ENCODE assay signal across 8 mouse cellular contexts in the genomic region with DNA sequence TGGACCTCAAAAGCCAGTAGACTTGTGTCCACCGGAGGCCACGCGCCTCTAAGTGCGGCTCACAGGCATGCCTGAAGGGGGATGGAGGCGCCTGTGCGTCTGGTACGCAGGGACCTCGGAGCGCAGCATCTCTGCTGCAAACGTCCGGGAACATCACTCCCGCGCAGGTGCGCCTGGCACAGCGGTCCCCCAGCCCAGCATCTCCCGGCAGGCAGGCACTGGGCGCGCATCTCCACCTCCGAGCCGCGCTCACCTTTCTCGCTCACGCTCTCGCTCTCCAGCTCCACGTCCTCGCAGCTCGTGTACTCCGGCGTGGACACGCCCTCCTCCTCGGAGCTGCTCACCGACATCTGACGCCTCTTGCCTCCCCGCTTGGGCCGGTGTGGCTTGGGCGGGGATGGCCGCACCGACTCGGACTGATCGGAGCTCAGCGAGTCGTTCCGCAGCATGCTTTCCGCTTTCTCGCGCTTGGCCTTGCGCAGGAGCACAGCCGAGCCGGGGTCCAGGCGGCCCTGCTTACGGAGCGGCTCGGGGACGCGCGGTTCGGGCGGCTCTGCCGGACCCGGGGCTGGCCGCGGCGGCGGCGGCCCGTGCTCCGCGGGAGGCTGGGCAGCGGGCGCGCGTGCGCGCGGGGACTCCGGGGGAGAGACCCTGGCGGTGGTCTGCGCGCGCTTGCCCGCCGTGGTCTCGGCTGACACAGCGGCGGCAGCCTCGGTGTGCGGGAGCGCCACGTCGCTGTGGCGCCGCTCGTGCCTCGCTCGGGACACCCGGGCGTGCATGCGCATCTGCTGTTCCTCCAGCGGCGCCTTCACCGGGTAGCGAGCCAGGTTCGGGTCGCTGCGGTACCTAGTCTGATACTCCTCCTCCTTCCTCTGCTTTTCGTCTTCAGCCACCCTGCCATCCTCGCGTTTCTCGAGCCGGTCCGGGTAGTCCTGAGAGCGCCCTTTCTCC.
DNase-seq lines count a peak whose midpoint lies in the region; ATAC-seq and TF ChIP-seq lines count a peak whose summit lies in the region.

No protein-coding gene starts in this region.

- H3K4me1 ChIP-seq in cerebellum, adult 2 months (ENCODE audit: control insufficient read depth, insufficient read depth, low read length): peaks cover 5% of the 10 kb centered on the region
- H3K4me1 ChIP-seq in forebrain, embryonic 14.5 days (ENCODE audit: control insufficient read depth, insufficient read depth, low read length): no peaks in the 10 kb centered on the region; the same call in 1 of the 2 replicates
- no peaks in the 10 kb centered on the region; the same call in 1 of the 2 replicates for H3K4me1 ChIP-seq in intestine, embryonic 16.5 days (ENCODE audit: control insufficient read depth, insufficient read depth, low read length)
- 0 out of 2 replicates have a peak, but pooled peaks cover 2% of the 10 kb centered on the region for H3K4me1 ChIP-seq in stomach, embryonic 16.5 days (ENCODE audit: control insufficient read depth, insufficient read depth, low read length)

- DNase-seq in layer of hippocampus, postnatal 14 days (ENCODE audit: low spot score in 2 of 2): peak; percentile 29 to 36
- DNase-seq in layer of hippocampus, adult 11-12 months (ENCODE audit: low spot score): no peak
- peak; percentile 63 to 75 for DNase-seq in cerebellum, adult 2 months
- peak; percentile 67 for DNase-seq in forebrain, embryonic 14.5 days (ENCODE audit: low spot score)
- peak; percentile 64 for DNase-seq in mesoderm, embryonic 11.5 days (ENCODE audit: low read depth, low spot score)
- no peak for DNase-seq in MN1 (ENCODE audit: low spot score)

- no peak for TF ChIP-seq CTCF in cerebellum, adult 2 months (IDR thresholded peaks at IDR 0.05; ENCODE audit: borderline replicate concordance, insufficient read depth, low read depth, low read length)

- 23% methylated on average over 112 of the region's 112 CpGs for WGBS in cerebellum, adult 2 months
- under 1% methylated on average over 106 of the region's 112 CpGs for WGBS in forebrain, embryonic 14.5 days
- WGBS in intestine, embryonic 16.5 days: under 1% methylated on average over 84 of the region's 112 CpGs
- under 1% methylated on average over 111 of the region's 112 CpGs for WGBS in stomach, embryonic 16.5 days

- no peaks in the 10 kb centered on the region for H3K36me3 ChIP-seq in forebrain, embryonic 14.5 days (ENCODE audit: control insufficient read depth, insufficient read depth, low read length)
- H3K36me3 ChIP-seq in intestine, embryonic 16.5 days (ENCODE audit: control insufficient read depth, insufficient read depth, low read length): no peaks in the 10 kb centered on the region
- H3K36me3 ChIP-seq in stomach, embryonic 16.5 days (ENCODE audit: control insufficient read depth, insufficient read depth, low read length): no peaks in the 10 kb centered on the region

- peak overlapping the region; percentile 68 for H3K9ac ChIP-seq in forebrain, embryonic 14.5 days (ENCODE audit: low read length)
- H3K9ac ChIP-seq in intestine, embryonic 16.5 days (ENCODE audit: low read depth, low read length): peak overlapping the region; percentile 65
- peak overlapping the region; percentile 67 for H3K9ac ChIP-seq in stomach, embryonic 16.5 days (ENCODE audit: low read length)

- H3K27me3 ChIP-seq in cerebellum, adult 2 months (ENCODE audit: control insufficient read depth, insufficient read depth, low read length): no peaks in the 10 kb centered on the region
- peaks cover 4% of the 10 kb centered on the region; the same call in 1 of the 2 replicates for H3K27me3 ChIP-seq in forebrain, embryonic 14.5 days (replicated peaks; ENCODE audit: control insufficient read depth, insufficient read depth, low read length)
- peaks cover 13% of the 10 kb centered on the region for H3K27me3 ChIP-seq in intestine, embryonic 16.5 days (replicated peaks; ENCODE audit: control insufficient read depth, insufficient read depth, low read length)
- peaks cover 10% of the 10 kb centered on the region; the same call in 1 of the 2 replicates for H3K27me3 ChIP-seq in stomach, embryonic 16.5 days (ENCODE audit: control insufficient read depth, insufficient read depth, low read length)

- peak overlapping the region; percentile 4 for H3K4me3 ChIP-seq in cerebellum, adult 2 months (replicated peaks; ENCODE audit: insufficient read depth, low read depth, low read length)
- peak overlapping the region; percentile 68 for H3K4me3 ChIP-seq in forebrain, embryonic 14.5 days (ENCODE audit: low read depth, low read length)
- peak overlapping the region; percentile 70 for H3K4me3 ChIP-seq in intestine, embryonic 16.5 days (ENCODE audit: low read length)
- H3K4me3 ChIP-seq in stomach, embryonic 16.5 days (replicated peaks; ENCODE audit: low read length): peak overlapping the region; percentile 56

- H3K4me2 ChIP-seq in forebrain, embryonic 14.5 days (ENCODE audit: low read length): peak overlapping the region; percentile 94
- H3K4me2 ChIP-seq in intestine, embryonic 16.5 days (ENCODE audit: low read depth, low read length): peak overlapping the region; percentile 93
- peak overlapping the region; percentile 86 for H3K4me2 ChIP-seq in stomach, embryonic 16.5 days (ENCODE audit: low read depth, low read length)

- peak; percentile 89 for ATAC-seq in forebrain, embryonic 14.5 days
- ATAC-seq in intestine, embryonic 16.5 days: peak; percentile 81
- ATAC-seq in stomach, embryonic 16.5 days (ENCODE audit: insufficient read depth, low FRiP score): peak; percentile 81

- no peaks in the 10 kb centered on the region for H3K9me3 ChIP-seq in forebrain, embryonic 14.5 days (replicated peaks; ENCODE audit: control insufficient read depth, low read length)
- H3K9me3 ChIP-seq in intestine, embryonic 16.5 days (ENCODE audit: control insufficient read depth, low read length): no peaks in the 10 kb centered on the region
- H3K9me3 ChIP-seq in stomach, embryonic 16.5 days (replicated peaks; ENCODE audit: control insufficient read depth, low read length): no peaks in the 10 kb centered on the region; the same call in 1 of the 2 replicates

- H3K27ac ChIP-seq in cerebellum, adult 2 months (ENCODE audit: insufficient read depth, low read length): no peak overlapping the region
- H3K27ac ChIP-seq in forebrain, embryonic 14.5 days (ENCODE audit: low read depth, low read length): peak overlapping the region; percentile 33; the same call in 1 of the 2 replicates
- H3K27ac ChIP-seq in intestine, embryonic 16.5 days (ENCODE audit: low read length): no peak overlapping the region
- no peak overlapping the region for H3K27ac ChIP-seq in stomach, embryonic 16.5 days (ENCODE audit: low read length)

- no peak for TF ChIP-seq POLR2A in cerebellum, adult 2 months (IDR thresholded peaks at IDR 0.05; ENCODE audit: borderline replicate concordance, insufficient read depth, low read length)

Comparison
In these comparisons a context has a peak if more than half of its experiments do, and no peak if none do; other contexts are left out.
1. DNase-seq: peak in layer of hippocampus, postnatal 14 days (2 of 2), cerebellum, adult 2 months (2 of 2), forebrain, embryonic 14.5 days (single experiment) and mesoderm, embryonic 11.5 days (single experiment); none in layer of hippocampus, adult 11-12 months (single experiment) and MN1 (single experiment).
2. H3K4me3 ChIP-seq: peak in every context shown above with its lines; median percentile 70 in intestine, embryonic 16.5 days; 68 in forebrain, embryonic 14.5 days; 56 in stomach, embryonic 16.5 days; 4 in cerebellum, adult 2 months.
3. Peak in every context shown above with its lines, with median percentiles within 50 percentile points of each other: ATAC-seq, H3K4me2 ChIP-seq and H3K9ac ChIP-seq.